Mouse (Mus musculus) left cerebral cortex, postnatal 10 days (tissue): Measurements from ENCODE around the gene Gm28870. TPM values are rescaled to one million over a fixed set of nuclear protein-coding genes. Genes with fewer than 3 reads are reported as not detected.
"Not testable (repeated sequence)": the region's sequence is repeated elsewhere in the genome, so short reads cannot be mapped to it uniquely, and the experiment has no call there.

Experiments
- DNase-seq, 2 experiments: peaks; one replicate each; pipeline ENCODE4 v3.0.0; 2021 to 2022; ENCODE audit warnings: low spot score in 2 of 2, mixed read lengths in 1 of 2; ENCODE audit errors: extremely low spot score in 1 of 2
- intact Hi-C: fragments of 180-260 bp; cut with DNase I; formaldehyde crosslinking; loops from one replicate; pipeline ENCODE4 v1.15.1; 2025
- total RNA-seq, 2 experiments: library from RNA; stranded (reverse); gene quantifications; 2 replicates each; pipeline ENCODE4 v1.2.3; 2021

Gene Gm28870
- not detected for total RNA-seq

- intact Hi-C loops, DNase-seq: not testable (repeated sequence)
Observed at GRCm38 (mm10) chrY:50096976-50097375, at the start of gene Gm28870. Gene Gm28870 (plus strand): TSS chrY:50097276.
